Mouse (Mus musculus) megakaryocyte, embryonic 14.5 days (primary cell): Measurements from ENCODE around the gene Vsig10.

ENCODE experiments used
- FLI1 ChIP-seq: IDR thresholded peaks from 2 replicates; pipeline ENCODE4 v1.6.1; 2012; ENCODE audit warnings: low read length, inconsistent platforms, mixed read lengths
- GATA1 ChIP-seq: IDR thresholded peaks from 3 replicates; pipeline ENCODE4 v1.6.1; 2012; ENCODE audit warnings: mixed read lengths, low read length, inconsistent platforms, borderline replicate concordance

DNA sequence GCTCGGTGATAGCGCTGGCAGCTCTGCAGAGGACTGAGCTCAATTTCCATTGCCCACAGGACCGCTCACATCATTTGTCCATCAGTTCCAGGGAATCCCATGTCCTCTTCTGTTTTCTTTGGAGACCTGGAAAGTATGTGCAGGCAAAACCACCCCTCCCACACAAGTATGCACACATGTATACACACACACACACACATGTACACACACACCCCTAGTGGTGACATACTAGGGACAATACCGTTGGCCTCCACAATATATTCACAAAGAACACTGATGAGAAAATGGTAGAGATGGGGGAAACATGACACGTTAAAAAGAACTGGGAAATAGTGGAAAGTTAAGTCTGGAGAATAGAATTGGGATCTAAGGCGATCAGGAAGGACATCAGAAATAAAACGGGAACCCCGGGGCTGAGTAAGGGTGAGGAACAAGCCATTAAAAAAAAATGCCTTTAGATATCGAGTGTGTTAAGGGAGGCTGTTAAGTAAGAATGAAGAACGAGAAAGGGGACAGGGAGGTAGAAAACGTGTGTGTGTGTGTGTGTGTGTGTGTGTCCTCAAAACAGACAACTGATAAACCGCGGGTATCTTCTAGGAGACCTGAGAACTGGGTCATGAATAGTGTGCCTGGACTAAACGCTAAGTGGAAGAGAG lies 36.9 kb downstream of the Vsig10 start:
- TF ChIP-seq GATA1 = no peak
- no peak for TF ChIP-seq FLI1
